Mouse (Mus musculus) kidney, adult 2 months (tissue): ENCODE measurements around the gene Adnp. TPM values are rescaled to one million over a fixed set of nuclear protein-coding genes. Genes with fewer than 3 reads are reported as not detected.
A peak's percentile ranks its signal among the peaks of the same experiment; 100 is the strongest.

Experiments used
- DNase-seq: peaks from one replicate; pipeline ENCODE4 v3.0.0; 2021
- H3K27ac ChIP-seq: fragments of 200-500 bp; 2 replicates; pipeline ENCODE4 v1.5.1; 2012; ENCODE audit warnings: low read depth, low read length, control low read depth, inconsistent platforms; ENCODE audit not compliant: insufficient read depth
- H3K27me3 ChIP-seq: fragments of 200-500 bp; replicated peaks from 2 replicates; pipeline ENCODE4 v1.6.1; 2012; ENCODE audit warnings: mild to moderate bottlenecking, moderate library complexity, low read length, inconsistent platforms; ENCODE audit not compliant: control insufficient read depth, insufficient read depth
- H3K36me3 ChIP-seq: fragments of 200-500 bp; 2 replicates; pipeline ENCODE4 v1.6.1; 2012; ENCODE audit warnings: mild to moderate bottlenecking, moderate library complexity, low read length, inconsistent platforms; ENCODE audit not compliant: control insufficient read depth, insufficient read depth
- H3K4me1 ChIP-seq: fragments of 200-500 bp; 2 replicates; pipeline ENCODE4 v1.6.1; 2011; ENCODE audit warnings: low read length; ENCODE audit not compliant: control insufficient read depth, insufficient read depth
- H3K4me3 ChIP-seq: fragments of 200-500 bp; 2 replicates; pipeline ENCODE4 v1.5.1; 2011; ENCODE audit warnings: mild to moderate bottlenecking, low read depth, low read length, control low read depth; ENCODE audit not compliant: insufficient read depth
- CTCF ChIP-seq: fragments of 200-500 bp; conservative IDR thresholded peaks from 2 replicates; pipeline ENCODE4 v1.5.1; 2011; ENCODE audit warnings: low read depth, mild to moderate bottlenecking, control low read depth, low read length, moderate library complexity, mixed read lengths; ENCODE audit not compliant: insufficient read depth, insufficient read length
- POLR2A ChIP-seq: fragments of 200-500 bp; IDR thresholded peaks from one replicate; pipeline ENCODE4 v1.6.1; 2011; ENCODE audit warnings: low read depth, low read length, control low read depth
- WGBS: fragments of 180-500 bp; shearing (Covaris S2); methylation state at CpG from one replicate; pipeline ENCODE4 v1.1.7; 2018; 5-methylcytosine and 5-hydroxymethylcytosine counted together
- polyA plus RNA-seq: library from polyadenylated mRNA; depleted of rRNA; stranded (reverse); fragments of >200 nt; gene quantifications from 2 replicates; pipeline ENCODE4 v1.2.3, GENCODE M21; 2012

Gene Adnp
- polyA plus RNA-seq, 1 experiment, result 14.9 TPM

- Histone ChIP-seq H3K36me3 (no peaks in the 10 kb centered on the region), H3K4me3 (no peak overlapping the region), H3K4me1 (peaks cover 33% of the 10 kb centered on the region), H3K27ac (0 out of 2 replicates have a peak overlapping the region, but pooled peaks have one; percentile 45), H3K27me3 (no peaks in the 10 kb centered on the region)
- DNase-seq, result no peak
- 79% methylated on average over 14 of the region's 14 CpGs for WGBS
- TF ChIP-seq CTCF (no peak), POLR2A (no peak)
Measured at GRCm38 (mm10) chr2:168156361-168156760, 50.6 kb downstream of the Adnp start.

- no peak overlapping the region for H3K4me3 ChIP-seq
- H3K27ac ChIP-seq, result peak overlapping the region; percentile 45; the same call in 1 of the 2 replicates
- WGBS, result 55% methylated on average over 7 of the region's 7 CpGs
- H3K27me3 ChIP-seq, result no peaks in the 10 kb centered on the region
- no peaks in the 10 kb centered on the region for H3K36me3 ChIP-seq
- TF ChIP-seq POLR2A (no peak), CTCF (no peak)
- peak; percentile 82 for DNase-seq
- peaks cover 33% of the 10 kb centered on the region for H3K4me1 ChIP-seq
Measured at GRCm38 (mm10) chr2:168155666-168156065, 51.2 kb downstream of the Adnp start.

GRCm38 (mm10) chr2:168154090-168154881 lies 52.6 kb downstream of the Adnp start:
- Histone ChIP-seq H3K27me3 (no peaks in the 10 kb centered on the region), H3K27ac (peak overlapping the region; percentile 73), H3K36me3 (no peaks in the 10 kb centered on the region), H3K4me3 (no peak overlapping the region), H3K4me1 (peaks cover 24% of the 10 kb centered on the region)
- 25% methylated on average over 14 of the region's 14 CpGs for WGBS
- DNase-seq, result peak; percentile 91
- no peak for TF ChIP-seq POLR2A
- peak; percentile 67 for TF ChIP-seq CTCF

- Histone ChIP-seq H3K27ac (no peak overlapping the region), H3K36me3 (no peaks in the 10 kb centered on the region), H3K4me3 (no peak overlapping the region), H3K27me3 (no peaks in the 10 kb centered on the region), H3K4me1 (peaks cover 11% of the 10 kb centered on the region)
- WGBS, result 93% methylated on average over 8 of the region's 8 CpGs
- TF ChIP-seq POLR2A (no peak), CTCF (no peak)
- DNase-seq, result no peak
Measured at GRCm38 (mm10) chr2:168149241-168149640, 57.7 kb downstream of the Adnp start.

- Histone ChIP-seq H3K4me3 (no peak overlapping the region), H3K36me3 (no peaks in the 10 kb centered on the region), H3K27ac (peak overlapping the region; percentile 69), H3K4me1 (peaks cover 7% of the 10 kb centered on the region), H3K27me3 (no peaks in the 10 kb centered on the region)
- WGBS, result 51% methylated on average over 22 of the region's 22 CpGs
- TF ChIP-seq POLR2A (no peak), CTCF (no peak)
- peak; percentile 91 for DNase-seq
Measured at GRCm38 (mm10) chr2:168147722-168148432, 59.0 kb downstream of the Adnp start.

- TF ChIP-seq CTCF, result no peak
- TF ChIP-seq POLR2A, result no peak
- Histone ChIP-seq H3K4me1 (peaks cover 7% of the 10 kb centered on the region), H3K4me3 (no peak overlapping the region), H3K27ac (no peak overlapping the region), H3K36me3 (no peaks in the 10 kb centered on the region), H3K27me3 (no peaks in the 10 kb centered on the region)
- DNase-seq, result no peak
- WGBS, result 88% methylated on average over 2 of the region's 2 CpGs
Measured at GRCm38 (mm10) chr2:168145437-168145836, 61.5 kb downstream of the Adnp start.

- H3K27ac ChIP-seq, result no peak overlapping the region
- H3K4me3 ChIP-seq, result no peak overlapping the region
- TF ChIP-seq POLR2A, result no peak
- no peak for TF ChIP-seq CTCF
- H3K4me1 ChIP-seq, result peaks cover 7% of the 10 kb centered on the region
- 50% methylated on average over 5 of the region's 5 CpGs for WGBS
- no peaks in the 10 kb centered on the region for H3K36me3 ChIP-seq
- no peak for DNase-seq
- H3K27me3 ChIP-seq, result no peaks in the 10 kb centered on the region
Measured at GRCm38 (mm10) chr2:168143794-168144193, 63.1 kb downstream of the Adnp start.
